Mouse (Mus musculus): ENCODE data around the gene Abraxas2. TPM values are rescaled to one million over a fixed set of nuclear protein-coding genes. Genes with fewer than 3 reads are reported as not detected.

Abraxas2 gene
- 44.2 and 50.0 TPM in 2 replicates for total RNA-seq (2023)

GRCm38 (mm10) chr7:132859042-132859958, at the start of gene Abraxas2:
Gene Abraxas2, plus strand, starts transcription at chr7:132859225.

GRCm38 (mm10) chr7:132813416-132814088, 45.5 kb upstream of the Abraxas2 start, which contains the start of gene Fam53b:
Gene Fam53b, minus strand, starts transcription at chr7:132813886.

GRCm38 (mm10) chr7:132852173-132852844, 6.7 kb upstream of the Abraxas2 start, which contains the start of gene Eef1akmt2:
Gene Eef1akmt2, minus strand, starts transcription at chr7:132852673.

GRCm38 (mm10) chr7:132930850-132931559, 72.0 kb downstream of the Abraxas2 start, which contains the start of gene Zranb1:
Gene Zranb1, plus strand, starts transcription at chr7:132931142.

Other genes starting within 250 kb of the Abraxas2 start
- gene Lhpp, start 248.6 kb upstream of the Abraxas2 start, total RNA-seq (2023) = 1.9 and 3.1 TPM in 2 replicates
- 45.7 and 63.4 TPM in 2 replicates for gene Fam53b, start 45.3 kb upstream of the Abraxas2 start, total RNA-seq (2023)
- 14.1 and 20.7 TPM in 2 replicates for gene Eef1akmt2, start 6.6 kb upstream of the Abraxas2 start, total RNA-seq (2023)
- 31.3 and 48.2 TPM in 2 replicates for gene Zranb1, start 71.9 kb downstream of the Abraxas2 start, total RNA-seq (2023)